9 mouse cellular contexts compared by ENCODE assay signal in the genomic region with DNA sequence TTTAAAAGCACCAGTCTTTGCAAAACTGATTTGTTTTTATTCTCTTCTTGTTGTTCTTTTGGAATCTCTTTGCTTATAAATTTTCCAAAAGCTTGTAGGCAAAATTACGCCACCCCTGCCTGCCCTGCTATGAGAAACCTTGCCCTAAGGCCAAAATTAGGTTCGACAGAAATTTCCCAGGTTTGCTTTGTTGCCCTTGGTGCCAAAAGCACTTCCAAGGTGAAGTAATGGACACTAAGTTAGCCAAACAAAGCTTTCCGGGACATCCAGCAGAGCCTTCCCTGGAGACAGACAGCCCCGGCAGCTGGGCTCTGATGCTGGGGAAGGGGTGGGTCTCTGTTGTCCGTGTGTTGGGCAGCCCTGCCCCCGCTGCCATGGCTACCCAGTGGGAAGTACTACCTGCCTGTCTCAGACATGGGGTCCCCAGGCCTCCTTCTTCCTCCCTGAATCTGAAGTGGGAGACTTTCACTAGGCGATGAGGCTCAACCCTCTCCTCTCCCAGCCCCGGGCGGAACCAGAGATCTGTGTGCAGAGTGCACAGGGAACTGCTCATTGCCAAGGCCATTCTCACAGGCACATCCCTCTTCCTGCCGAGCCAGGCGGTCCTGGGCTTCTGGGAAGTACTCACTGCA. TPM values are rescaled to one million over a fixed set of nuclear protein-coding genes. Genes with fewer than 3 reads are reported as not detected.
DNase-seq lines count a peak whose midpoint lies in the region; ATAC-seq and TF ChIP-seq lines count a peak whose summit lies in the region.
"Had no signal": no experiment of that assay in that cellular context is flagged by ENCODE, and none has a peak within 500 bp of the region (broad histone marks: within the 10 kb centered on the region; RNA-seq: fewer than 3 reads in every experiment).

No protein-coding gene starts in this region.

- no peak for ATAC-seq in forebrain, postnatal 0 days
- peak; percentile 32 for ATAC-seq in hindbrain, embryonic 16.5 days

- WGBS in forebrain, postnatal 0 days = 32% methylated on average over 11 of the region's 11 CpGs
- 15% methylated on average over 11 of the region's 11 CpGs for WGBS in hindbrain, embryonic 16.5 days

- H3K27me3 ChIP-seq in forebrain, postnatal 0 days (ENCODE audit: insufficient read depth, low read length) = no peaks in the 10 kb centered on the region
- H3K27me3 ChIP-seq in hindbrain, embryonic 16.5 days (replicated peaks; ENCODE audit: control insufficient read depth, insufficient read depth, low read length) = no peaks in the 10 kb centered on the region; the same call in 1 of the 2 replicates

- H3K9ac ChIP-seq in forebrain, postnatal 0 days = no peak overlapping the region
- H3K9ac ChIP-seq in hindbrain, embryonic 16.5 days (ENCODE audit: low read depth, low read length) = no peak overlapping the region

- TF ChIP-seq CTCF in layer of hippocampus, adult 2 months (conservative IDR thresholded peaks at IDR 0.05) = no peak
- TF ChIP-seq CTCF in forebrain, postnatal 0 days (IDR thresholded peaks at IDR 0.05; ENCODE audit: low read depth) = no peak

- no peak overlapping the region for H3K4me2 ChIP-seq in forebrain, postnatal 0 days (ENCODE audit: low read depth)
- peak overlapping the region; percentile 28 for H3K4me2 ChIP-seq in hindbrain, embryonic 16.5 days (ENCODE audit: low read length)

- no peaks in the 10 kb centered on the region for H3K36me3 ChIP-seq in forebrain, postnatal 0 days (ENCODE audit: insufficient read depth)
- H3K36me3 ChIP-seq in hindbrain, embryonic 16.5 days (ENCODE audit: control insufficient read depth, insufficient read depth, low read length) = no peaks in the 10 kb centered on the region

- H3K4me3 ChIP-seq in layer of hippocampus, adult 2 months = peak overlapping the region; percentile 20; the same call in 1 of the 2 replicates
- no peak overlapping the region for H3K4me3 ChIP-seq in forebrain, postnatal 0 days (ENCODE audit: low read depth, low read length)
- 0 out of 2 replicates have a peak overlapping the region, but pooled peaks have one; percentile 3 for H3K4me3 ChIP-seq in hindbrain, embryonic 16.5 days (ENCODE audit: low read length)

- H3K27ac ChIP-seq in layer of hippocampus, adult 2 months = peak overlapping the region; percentile 47; the same call in 1 of the 2 replicates
- 0 out of 2 replicates have a peak overlapping the region, but pooled peaks have one; percentile 21 for H3K27ac ChIP-seq in forebrain, postnatal 0 days (ENCODE audit: low read depth, low read length)
- H3K27ac ChIP-seq in hindbrain, embryonic 16.5 days (ENCODE audit: low read depth, low read length) = peak overlapping the region; percentile 33; the same call in 1 of the 2 replicates

- H3K4me1 ChIP-seq in forebrain, postnatal 0 days (ENCODE audit: insufficient read depth) = peaks cover 6% of the 10 kb centered on the region
- H3K4me1 ChIP-seq in hindbrain, embryonic 16.5 days (ENCODE audit: control insufficient read depth, insufficient read depth, low read depth, low read length) = peaks cover 21% of the 10 kb centered on the region

- DNase-seq in layer of hippocampus, adult 2 months (ENCODE audit: low spot score in 2 of 2) = no peak
- no peak for DNase-seq in layer of hippocampus, adult 11-12 months (ENCODE audit: low spot score)
- DNase-seq in forebrain, postnatal 0 days = no peak
- DNase-seq in lung, postnatal 10 days = peak; percentile 69
- no peak for DNase-seq in T-cell, adult 2 months (ENCODE audit: low spot score)
- no peak for DNase-seq in cerebellum, adult 8-10 months
- DNase-seq in frontal cortex, adult 2 months (ENCODE audit: extremely low spot score in 1 of 2, low spot score in 1 of 2) = no peak

- H3K9me3 ChIP-seq in forebrain, postnatal 0 days (ENCODE audit: low read length) = no peaks in the 10 kb centered on the region
- H3K9me3 ChIP-seq in hindbrain, embryonic 16.5 days (ENCODE audit: control insufficient read depth, low read length) = no peaks in the 10 kb centered on the region

RNA-seq across cellular contexts. Expression of a gene that starts 3.6 kb away (rescaled TPM):
- 10 to 100 TPM; 13.8 to 18.0 TPM for total RNA-seq in layer of hippocampus, adult 2 months (2021)
- 1.8 and 2.4 TPM in 2 replicates for total RNA-seq in forebrain, postnatal 0 days (2014; rRNA removed)
- 3.8 and 5.0 TPM in 2 replicates for polyA plus RNA-seq in forebrain, postnatal 0 days (2015; fragmentation: Nextera tagmentation; extraction: Ambion mirVana)
- polyA plus RNA-seq in hindbrain, embryonic 16.5 days (2015; fragmentation: Nextera tagmentation; extraction: Ambion mirVana) = 12.0 and 17.0 TPM in 2 replicates
- 9.0 and 10.3 TPM in 2 replicates for polyA plus RNA-seq in frontal cortex, adult 2 months (2012; rRNA removed)
- total RNA-seq: CH12.LX had no signal

RNA-seq across cellular contexts. Expression of a gene that starts 9.8 kb away (rescaled TPM):
- under 1 TPM in 1 of 2 experiments, not detected in 1; 0.31 TPM for total RNA-seq in layer of hippocampus, adult 2 months (2021)
- 2.9 and 5.1 TPM in 2 replicates for total RNA-seq in forebrain, postnatal 0 days (2014; rRNA removed)
- polyA plus RNA-seq in forebrain, postnatal 0 days (2015; fragmentation: Nextera tagmentation; extraction: Ambion mirVana) = 1.8 and 2.4 TPM in 2 replicates
- 4.0 and 4.1 TPM in 2 replicates for polyA plus RNA-seq in hindbrain, embryonic 16.5 days (2015; fragmentation: Nextera tagmentation; extraction: Ambion mirVana)
- 0.99 and 1.7 TPM in 2 replicates for polyA plus RNA-seq in frontal cortex, adult 2 months (2012; rRNA removed)
- total RNA-seq: CH12.LX had no signal
